Mouse (Mus musculus): ENCODE measurements around the gene Zfp61.

DNA sequence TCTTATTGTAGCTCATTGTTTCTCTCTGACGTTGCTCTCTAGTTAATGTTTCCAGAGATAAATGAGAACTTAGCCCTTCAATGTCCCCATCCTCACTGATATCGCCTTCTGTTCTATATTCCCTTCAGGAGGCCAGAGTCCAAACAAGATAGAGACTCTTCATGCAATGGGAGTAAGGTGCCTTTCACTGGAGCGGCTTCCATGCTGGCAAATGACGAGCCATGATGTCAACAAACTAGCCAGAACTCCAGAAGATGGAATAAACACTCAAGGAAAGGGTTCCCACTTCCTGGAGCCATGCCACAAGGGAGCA is 41.1 kb downstream of the Zfp61 start:
- no peak for TF ChIP-seq CTCF (IDR thresholded peaks at IDR 0.05)
- TF ChIP-seq EP300 (IDR thresholded peaks at IDR 0.05) = no peak
